Mouse (Mus musculus): ENCODE measurements around the gene Catspere2.
"Not testable (repeated sequence)": the region's sequence is repeated elsewhere in the genome, so short reads cannot be mapped to it uniquely, and the experiment has no call there.

Catspere2 gene

DNA sequence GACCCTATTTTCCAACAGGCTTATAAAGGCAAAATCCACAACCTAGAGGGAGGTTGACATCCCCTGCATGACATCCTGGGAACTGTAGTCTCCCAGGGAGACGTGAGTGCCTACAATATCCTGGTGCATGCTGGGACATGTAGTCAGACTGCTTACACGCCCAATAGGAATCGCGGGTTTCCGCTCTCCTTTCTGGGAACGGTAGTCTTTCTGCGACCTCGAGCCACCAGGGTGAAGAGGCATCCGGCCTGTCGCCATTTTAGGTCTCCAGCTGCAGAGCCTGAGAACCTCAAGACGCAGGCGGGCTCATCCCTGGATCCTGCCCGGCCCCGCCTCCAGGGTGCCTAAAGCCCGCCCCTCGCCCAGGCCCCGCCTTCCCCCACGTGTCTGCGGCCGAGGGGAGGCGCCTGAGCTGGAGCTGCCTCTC is at the start of gene Catspere2:
Gene Catspere2 (plus strand): TSS at position 400 of the 427 bp plus-strand sequence.
- DNase-seq (ENCODE audit: low spot score), result peak; percentile 92

DNA sequence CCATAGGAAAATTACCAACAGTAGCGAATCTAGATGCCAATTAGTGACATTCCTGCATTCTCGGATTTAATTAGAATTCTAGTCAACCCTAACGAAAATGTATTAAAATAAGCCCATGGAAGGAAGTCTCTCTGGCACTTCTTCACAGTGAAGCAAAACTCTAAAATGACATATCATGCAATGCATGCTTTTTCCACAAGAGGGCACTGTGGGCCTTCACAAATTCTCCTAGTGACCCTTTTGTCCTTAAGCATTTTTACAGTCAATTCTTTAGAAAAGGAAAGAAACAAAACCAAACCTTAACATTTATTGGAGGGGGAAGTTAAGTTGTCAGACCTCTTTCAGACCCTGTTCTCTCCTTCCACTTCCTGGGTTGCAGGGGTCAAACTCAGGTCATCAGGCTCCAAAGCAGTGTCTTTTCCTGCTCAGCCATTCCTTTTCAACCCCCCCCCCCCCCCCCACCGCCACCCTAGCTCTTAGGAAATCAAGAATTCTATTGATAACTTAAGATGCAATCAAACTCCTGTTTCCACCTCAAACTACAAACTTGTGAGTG is 42.7 kb upstream of the Catspere2 start:
- not testable (repeated sequence) for DNase-seq (ENCODE audit: low spot score)

GRCm38 (mm10) chr1:177981276-177981675 is 1.9 kb upstream of the Catspere2 start:
- no peak for DNase-seq (ENCODE audit: low spot score)

GRCm38 (mm10) chr1:177983582-177983981 is 359 bp downstream of the Catspere2 start:
- DNase-seq (ENCODE audit: low spot score), result not testable (repeated sequence)

GRCm38 (mm10) chr1:177984206-177984605 is 983 bp downstream of the Catspere2 start:
- no peak for DNase-seq (ENCODE audit: low spot score)

- not testable (repeated sequence) for DNase-seq (ENCODE audit: low spot score)
Observed at GRCm38 (mm10) chr1:177987476-177987875, 4.3 kb downstream of the Catspere2 start.

DNA sequence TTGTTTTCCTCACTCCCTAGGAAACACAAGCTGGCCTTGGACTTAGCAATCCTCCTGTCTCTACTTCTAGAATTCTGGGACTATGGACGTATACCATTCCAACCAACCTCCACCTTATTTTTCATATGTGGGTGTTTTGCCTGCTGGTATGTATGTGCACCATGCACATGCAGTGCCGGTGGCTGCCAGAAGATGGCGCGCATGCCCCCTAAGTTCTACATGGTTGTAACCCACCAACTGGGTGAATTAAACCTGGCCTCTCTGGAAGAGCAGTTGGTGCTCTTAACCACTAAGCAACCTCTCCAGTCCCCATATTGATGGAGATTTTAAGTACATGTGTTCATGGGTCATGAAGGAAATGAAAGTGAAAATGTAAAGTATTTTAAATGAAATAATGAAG is 89.6 kb downstream of the Catspere2 start:
- not testable (repeated sequence) for DNase-seq (ENCODE audit: low spot score)

DNA sequence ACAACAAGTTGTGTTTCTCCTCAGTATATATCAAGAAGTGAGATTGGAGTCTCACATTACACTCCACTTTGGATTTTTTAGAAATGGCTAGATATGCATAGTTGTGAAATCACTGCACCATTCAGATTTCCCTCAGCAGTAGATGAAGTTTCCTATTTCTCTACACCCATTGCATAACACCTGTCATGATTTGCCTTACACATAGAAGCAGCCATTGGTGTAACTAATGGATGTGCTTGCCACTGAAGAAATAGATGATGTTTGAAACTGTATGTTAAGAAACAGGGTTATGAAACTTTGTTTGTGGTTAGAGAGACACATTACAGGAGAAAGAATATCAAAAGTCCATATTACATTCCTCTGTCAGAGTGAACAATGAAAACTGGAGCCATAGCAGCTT is 114.6 kb downstream of the Catspere2 start:
- DNase-seq (ENCODE audit: low spot score), result not testable (repeated sequence)

DNA sequence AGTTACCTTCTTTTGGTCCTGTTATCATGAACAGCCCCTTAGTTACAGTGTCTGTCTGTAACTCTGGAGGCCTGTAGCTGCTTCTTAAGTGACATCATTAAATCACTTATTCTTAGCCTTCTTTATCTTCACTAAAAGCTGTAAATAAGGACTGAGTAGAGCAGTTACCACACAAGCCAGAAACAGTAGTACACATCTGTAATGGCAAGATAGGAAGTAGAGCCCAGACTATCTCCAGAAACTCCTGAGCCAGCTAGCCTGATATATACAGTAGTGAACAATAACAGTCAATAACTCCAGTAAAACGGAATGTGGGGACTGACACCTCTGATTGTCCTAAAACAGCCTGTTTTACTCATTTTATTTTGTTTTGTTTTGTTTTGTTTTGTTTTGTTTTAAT is 125.3 kb downstream of the Catspere2 start:
- not testable (repeated sequence) for DNase-seq (ENCODE audit: low spot score)

DNA sequence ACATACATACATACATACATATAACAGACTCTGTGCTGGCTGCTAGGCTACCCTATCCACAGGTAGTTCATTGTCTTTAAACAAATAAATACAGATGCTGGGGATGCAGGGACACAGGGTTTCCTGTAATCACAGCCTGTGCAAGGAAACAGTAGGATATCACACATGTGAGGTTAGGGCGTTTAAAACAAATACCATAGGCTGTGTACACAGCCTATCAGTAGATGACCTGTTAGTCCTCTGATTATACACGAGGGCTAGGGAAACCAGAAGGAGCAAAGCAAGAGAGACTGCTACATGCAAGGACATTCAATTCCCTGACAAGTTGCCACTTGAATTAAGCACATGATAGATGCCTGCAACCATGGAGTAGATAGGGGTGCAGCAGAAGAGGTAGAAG is 139.0 kb downstream of the Catspere2 start:
- not testable (repeated sequence) for DNase-seq (ENCODE audit: low spot score)

GRCm38 (mm10) chr1:178134288-178134687 is 151.1 kb downstream of the Catspere2 start:
- no peak for DNase-seq (ENCODE audit: low spot score)

- DNase-seq (ENCODE audit: low spot score), result peak; percentile 66
Observed at GRCm38 (mm10) chr1:178146513-178146912, 163.3 kb downstream of the Catspere2 start.

DNA sequence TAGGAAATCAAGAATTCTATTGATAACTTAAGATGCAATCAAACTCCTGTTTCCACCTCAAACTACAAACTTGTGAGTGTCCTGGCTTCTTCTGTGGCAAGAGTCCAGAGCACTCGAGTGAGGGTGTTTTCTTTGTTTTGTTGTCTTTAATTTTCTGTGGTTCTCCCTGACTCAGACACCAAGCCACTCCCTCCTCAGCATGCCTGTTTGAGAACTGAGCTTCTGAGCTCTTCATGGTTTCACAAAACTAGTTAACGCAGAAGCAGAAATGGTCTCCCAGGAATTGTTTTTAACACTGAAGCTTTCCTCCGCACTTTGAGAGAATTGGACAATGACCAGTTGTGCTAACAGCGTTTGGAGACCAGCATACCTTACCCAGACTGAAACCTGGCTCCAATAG is 163.7 kb downstream of the Catspere2 start:
- not testable (repeated sequence) for DNase-seq (ENCODE audit: low spot score)

DNA sequence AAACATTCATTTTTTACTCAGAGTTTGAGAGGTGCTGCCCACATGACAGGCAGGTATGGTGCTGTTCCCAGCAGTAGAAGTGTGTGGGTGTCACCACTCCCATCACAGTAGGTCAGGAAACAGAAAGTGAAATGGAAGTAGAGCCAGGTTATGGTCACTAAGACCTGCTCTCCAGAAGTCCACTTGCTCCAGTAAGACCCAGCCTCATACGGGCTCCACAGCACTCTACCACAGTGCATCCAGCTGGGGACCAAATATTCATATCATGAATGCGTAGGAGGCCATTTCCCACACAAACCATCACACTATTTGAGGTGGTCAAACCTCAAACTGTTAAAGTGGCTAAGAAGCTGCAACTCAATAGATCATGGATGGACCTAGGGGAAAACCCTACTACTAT is 199.0 kb downstream of the Catspere2 start:
- no peak for DNase-seq (ENCODE audit: low spot score)

DNA sequence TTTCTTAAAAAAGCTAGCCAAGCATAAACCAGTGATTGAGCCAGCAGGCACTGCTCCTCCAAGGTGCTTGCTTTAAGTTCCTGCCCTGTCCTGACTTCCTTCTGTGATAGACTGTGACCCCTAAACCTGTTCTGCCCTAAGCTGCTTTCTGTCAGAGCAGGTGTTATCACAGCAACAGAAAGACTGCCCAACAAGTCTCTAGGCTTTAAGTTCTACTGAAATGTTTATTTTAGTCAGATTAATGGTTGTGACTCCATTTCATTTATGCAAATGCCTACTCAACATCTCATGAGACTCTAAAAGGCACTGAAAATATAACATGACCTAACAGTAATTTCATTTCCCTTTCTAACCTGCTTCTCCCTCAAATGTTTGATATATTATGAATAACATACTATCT is 202.4 kb downstream of the Catspere2 start:
- DNase-seq (ENCODE audit: low spot score), result no peak

DNA sequence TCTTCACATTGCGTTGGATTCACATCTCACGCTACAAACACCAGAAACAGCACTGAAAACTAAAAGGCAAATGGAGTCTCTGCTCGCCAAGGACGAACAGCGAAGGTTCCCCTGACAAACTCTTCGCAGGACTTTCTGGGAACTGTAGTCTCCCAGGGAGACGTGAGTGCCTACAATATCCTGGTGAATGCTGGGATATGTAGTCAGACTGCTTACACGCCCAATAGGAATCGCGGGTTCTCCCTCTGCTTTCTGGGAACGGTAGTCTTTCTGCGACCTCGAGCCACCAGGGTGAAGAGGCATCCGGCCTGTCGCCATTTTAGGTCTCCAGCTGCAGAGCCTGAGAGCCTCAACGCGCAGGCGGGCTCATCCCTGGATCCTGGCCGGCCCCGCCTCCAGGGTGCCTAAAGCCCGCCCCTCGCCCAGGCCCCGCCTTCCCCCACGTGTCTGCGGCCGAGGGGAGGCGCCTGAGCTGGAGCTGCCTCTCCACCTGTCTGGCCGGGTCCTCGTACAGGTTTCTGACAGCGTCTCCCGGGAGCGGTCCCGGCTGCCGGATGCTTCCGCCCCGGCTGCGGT is 204.1 kb downstream of the Catspere2 start, which contains the start of gene Desi2:
Gene Desi2 (plus strand): TSS at position 202 of the 576 bp plus-strand sequence.
- peak; percentile 97 for DNase-seq (ENCODE audit: low spot score)

DNA sequence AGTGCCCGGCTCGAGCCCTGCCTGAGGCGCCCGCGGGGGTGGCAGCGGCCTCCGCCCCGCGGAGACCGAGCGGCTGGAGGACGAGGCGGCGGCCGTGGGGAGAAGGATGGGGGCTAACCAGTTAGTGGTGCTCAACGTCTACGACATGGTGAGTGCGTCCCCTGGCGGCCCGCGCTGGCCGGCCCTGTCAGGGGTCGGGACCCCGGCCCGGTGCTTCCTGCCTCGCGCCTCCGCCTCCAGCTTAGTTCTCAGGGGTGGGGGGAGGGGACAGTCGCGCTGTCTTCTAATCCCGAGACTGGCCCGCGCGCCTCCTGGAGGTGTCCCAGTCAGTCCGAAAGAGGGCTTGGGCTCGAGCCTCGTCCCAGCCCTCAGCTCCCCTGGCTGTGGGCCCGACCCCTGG is 204.6 kb downstream of the Catspere2 start:
- not testable (repeated sequence) for DNase-seq (ENCODE audit: low spot score)

- no peak for DNase-seq (ENCODE audit: low spot score)
Observed at GRCm38 (mm10) chr1:178188386-178188785, 205.2 kb downstream of the Catspere2 start.

DNA sequence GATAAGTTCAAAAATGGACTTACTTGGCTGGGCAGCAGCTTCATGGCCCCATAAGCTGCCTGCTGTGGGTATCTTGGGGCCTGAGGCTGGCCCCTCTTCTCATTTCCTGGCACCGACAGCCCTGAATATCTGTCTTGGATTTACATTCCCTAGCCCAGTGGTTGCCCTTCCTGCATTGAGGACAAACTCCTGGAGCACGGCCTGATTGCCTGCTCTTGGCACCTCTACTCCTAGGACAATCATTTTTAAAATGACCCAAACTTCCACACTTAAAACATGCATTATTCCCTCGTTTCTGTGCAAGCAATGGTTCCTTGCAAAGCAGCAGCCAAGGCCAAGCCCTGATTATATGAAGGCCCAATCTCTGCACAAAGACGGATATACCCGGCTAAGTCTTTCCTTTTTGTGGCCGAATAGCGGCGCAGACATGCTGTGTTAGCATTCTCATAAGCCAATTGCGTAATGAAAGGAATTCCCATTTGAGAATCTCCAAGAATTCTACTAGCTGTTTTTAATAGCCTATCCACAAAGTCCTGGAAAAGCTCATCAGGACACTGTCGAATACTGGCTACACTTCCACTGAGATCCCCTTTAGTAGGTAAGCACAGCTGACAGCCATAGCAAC is 222.6 kb downstream of the Catspere2 start:
- DNase-seq (ENCODE audit: low spot score), result no peak

- not testable (repeated sequence) for DNase-seq (ENCODE audit: low spot score)
Observed at GRCm38 (mm10) chr1:178207856-178208255, 224.6 kb downstream of the Catspere2 start.

DNA sequence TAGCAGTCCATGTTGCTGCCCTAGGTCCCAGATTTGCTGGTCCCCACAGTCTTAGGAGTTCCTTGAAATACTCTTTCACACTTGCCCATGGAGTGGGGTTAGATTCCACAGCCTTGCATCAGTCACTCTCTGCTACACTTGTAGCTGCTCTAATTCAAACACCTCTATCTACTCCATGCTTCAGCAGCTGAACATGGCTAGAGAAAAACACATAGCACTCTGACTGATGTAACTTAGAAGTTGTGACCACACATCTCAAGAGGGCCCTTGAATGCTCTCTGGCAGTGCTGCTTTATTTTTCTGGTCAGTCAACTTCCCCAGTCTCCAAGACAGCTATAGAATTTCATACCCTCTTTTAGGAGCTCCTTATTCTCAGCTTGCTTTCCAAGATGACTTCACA is 226.7 kb downstream of the Catspere2 start:
- no peak for DNase-seq (ENCODE audit: low spot score)

- DNase-seq (ENCODE audit: low spot score), result no peak
Observed at GRCm38 (mm10) chr1:178217157-178217556, 233.9 kb downstream of the Catspere2 start.

GRCm38 (mm10) chr1:178218305-178218704 is 235.1 kb downstream of the Catspere2 start:
- no peak for DNase-seq (ENCODE audit: low spot score)
